Mouse (Mus musculus) adrenal gland, adult 18-20 months (tissue): ENCODE data around the gene Gjb5. TPM values are rescaled to one million over a fixed set of nuclear protein-coding genes. Genes with fewer than 3 reads are reported as not detected.
A peak's percentile ranks its signal among the peaks of the same experiment; 100 is the strongest.

ENCODE experiments used
- DNase-seq, 2 experiments: peaks; one replicate each; pipeline ENCODE4 v3.0.0; 2021 to 2022; ENCODE audit warnings: low spot score in 2 of 2
- total RNA-seq, 2 experiments: library from RNA; stranded (reverse); gene quantifications; 1 replicate in 1 of 2; 2 replicates in 1 of 2; pipeline ENCODE4 v1.2.3; 2021

The Gjb5 gene
- total RNA-seq, 2 experiments from 2014 or later = 0.17 TPM; not detected in 1

DNA sequence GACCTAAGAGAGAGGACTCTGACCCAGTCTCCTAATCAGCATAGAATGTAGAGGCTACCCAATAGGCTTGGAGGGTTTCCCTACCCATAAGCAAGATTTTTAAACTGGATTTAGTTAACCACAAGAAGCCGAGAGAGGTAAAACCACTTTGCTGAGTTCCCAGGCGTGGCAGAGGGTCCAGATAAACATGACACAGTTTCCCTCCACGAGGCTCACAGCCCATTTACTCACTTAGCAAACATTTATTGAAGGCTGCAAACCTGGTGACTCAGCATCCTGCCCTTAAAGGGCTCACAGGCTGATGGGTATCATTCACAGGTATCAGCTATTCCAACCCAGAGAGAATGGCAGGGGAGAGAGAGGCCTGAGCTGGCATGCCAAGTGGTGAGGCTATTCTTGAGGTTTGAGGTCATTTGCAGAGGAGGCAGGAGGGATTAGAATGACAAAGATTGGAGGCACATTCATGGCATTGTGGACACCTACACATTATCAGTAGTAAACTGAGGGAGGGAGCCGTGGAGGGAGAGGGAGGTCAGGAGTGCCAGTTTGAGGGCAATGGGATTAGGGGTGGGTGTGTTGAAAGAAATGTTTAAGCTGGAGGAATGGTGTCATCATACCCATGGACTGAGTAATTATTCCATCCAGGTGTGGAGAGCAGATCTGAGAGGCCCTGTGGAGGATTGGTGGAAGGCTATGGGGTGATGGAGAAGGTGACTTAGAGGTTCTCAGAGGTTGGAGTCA is 8.3 kb downstream of the Gjb5 start:
- no peak for DNase-seq

DNA sequence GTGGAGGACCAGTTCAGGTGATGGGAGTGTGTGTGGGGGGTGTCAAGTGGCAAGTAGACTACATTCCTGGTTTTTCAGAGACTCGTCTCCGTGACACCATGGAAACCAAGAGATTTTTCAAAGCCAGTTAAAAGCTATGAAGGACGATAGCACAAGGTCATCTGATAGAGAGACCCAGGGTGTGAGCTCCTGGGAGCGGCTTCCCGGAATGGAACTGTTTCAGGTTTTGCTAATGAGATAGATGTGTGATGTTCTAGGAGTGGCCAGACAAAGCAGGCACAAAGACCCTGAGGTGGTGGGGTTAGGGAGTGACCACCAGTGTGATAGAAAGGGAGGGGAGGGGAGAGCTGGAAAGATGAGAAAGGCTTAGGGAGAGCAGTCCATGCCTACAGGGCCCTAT is 13.0 kb downstream of the Gjb5 start:
- no peak for DNase-seq

GRCm38 (mm10) chr4:127341372-127341771 is 16.6 kb downstream of the Gjb5 start:
- DNase-seq = no peak

DNA sequence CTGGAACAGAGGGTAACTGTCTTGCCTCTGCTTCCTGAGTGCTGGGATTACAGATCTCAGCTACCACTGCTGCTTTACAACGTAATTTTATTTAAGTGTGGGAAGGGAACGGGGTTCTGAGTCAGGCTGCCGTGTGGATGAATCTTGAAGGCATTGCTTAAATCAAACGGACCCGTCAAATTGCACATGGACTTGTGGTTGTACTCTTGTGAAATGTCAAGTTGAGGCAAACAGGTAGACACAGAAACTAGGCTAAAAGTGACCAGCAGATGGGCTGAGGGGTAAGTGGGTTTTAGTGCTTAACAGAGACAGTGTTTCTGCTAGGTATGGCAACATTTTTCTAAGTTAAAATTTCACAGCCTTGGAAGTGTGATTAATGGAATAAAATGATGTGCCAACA is 20.3 kb downstream of the Gjb5 start:
- DNase-seq = no peak

- DNase-seq = no peak
These were observed 23.0 kb downstream of the Gjb5 start for GRCm38 (mm10) chr4:127334870-127335504.

DNA sequence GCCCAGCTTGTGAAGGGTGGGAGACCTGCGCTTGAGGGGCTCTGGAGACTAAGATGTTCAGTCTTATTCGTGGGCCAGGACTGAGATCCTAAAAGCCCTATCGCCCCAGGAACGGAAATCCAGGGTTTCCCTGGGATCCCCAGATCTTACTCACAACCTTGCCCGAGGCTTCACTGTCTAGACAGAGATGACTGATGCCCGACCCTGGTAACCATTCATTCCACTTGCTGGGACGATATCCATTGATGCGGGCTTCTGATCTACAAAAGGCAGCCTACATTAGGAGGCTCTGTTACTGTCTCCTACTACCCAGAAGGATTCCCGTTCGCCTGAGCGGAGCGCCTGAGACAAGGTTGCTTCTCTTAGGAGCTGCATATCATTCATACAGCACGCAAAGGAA is 26.8 kb downstream of the Gjb5 start:
- DNase-seq = no peak

DNA sequence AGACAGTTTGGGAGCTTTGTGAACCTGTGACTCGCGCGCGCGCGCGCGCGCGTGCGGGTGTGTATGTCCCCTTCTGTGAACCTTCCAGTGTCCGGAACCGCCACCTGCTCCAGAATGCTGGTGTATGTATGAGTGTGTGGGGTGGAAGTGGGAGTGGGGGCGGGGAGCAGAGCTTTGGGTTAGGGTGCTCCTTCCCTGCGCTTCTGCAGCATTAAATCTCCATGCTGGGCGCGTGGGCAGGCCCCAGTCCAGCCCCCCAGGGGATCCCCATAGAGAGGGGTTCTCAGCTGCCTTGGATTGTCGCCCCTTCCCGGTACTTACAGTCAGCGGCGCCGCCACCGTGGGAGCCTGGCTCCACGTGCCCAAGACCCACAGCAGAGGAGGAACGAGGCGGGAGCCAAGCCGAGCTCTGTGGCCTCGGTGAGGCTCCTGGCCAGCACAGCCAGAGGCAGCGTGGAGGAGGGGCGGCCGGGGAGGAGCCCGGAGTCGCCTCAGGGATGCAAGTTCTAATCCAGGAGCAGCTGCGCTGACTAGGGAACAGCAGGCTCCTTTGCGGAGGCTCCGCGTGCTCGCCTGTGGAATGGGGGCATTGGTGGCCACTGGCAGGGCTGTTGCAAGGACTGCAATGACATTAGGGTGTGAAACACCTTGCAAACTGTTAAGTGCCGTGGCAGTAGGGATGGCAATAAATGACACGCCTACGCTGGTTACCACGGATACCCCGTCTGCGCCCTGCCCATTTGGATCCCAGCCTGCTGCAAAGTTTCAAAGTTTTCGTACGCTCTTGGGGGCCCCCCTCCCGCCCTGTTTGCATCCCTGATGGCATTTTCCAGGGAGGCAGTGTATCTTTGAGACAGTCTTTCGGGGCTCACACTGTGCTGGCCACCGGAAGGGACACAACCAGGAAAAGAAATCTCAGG is 27.5 kb downstream of the Gjb5 start, which contains the start of gene Gjb3:
Gene Gjb3, minus strand, starts transcription at position 664 of the 920 bp plus-strand sequence.
- DNase-seq = no peak

- DNase-seq = no peak
These were observed 28.2 kb downstream of the Gjb5 start for GRCm38 (mm10) chr4:127329751-127330150.

- no peak for DNase-seq
These were observed 28.9 kb downstream of the Gjb5 start for GRCm38 (mm10) chr4:127329046-127329445.

- no peak for DNase-seq
These were observed 29.6 kb downstream of the Gjb5 start for GRCm38 (mm10) chr4:127328378-127328777.

DNA sequence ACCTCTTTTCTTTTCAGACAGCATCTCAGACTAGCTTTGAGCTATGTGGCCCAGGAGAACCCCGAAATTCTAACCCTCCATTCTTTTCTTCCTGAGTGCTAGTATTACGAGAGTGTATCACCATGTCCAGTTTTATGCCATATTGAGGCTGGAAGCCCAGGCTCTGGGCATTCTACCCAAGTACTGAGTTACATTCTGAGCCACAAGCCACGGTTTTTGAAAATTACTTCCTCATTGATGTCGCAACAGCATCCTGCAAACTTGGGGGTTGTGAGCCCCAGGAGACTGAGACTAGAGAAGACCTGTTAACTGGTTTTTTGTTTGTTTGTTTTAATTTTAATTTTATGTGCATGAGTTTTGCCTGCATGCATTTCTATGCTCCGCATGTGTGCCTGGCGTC is 30.2 kb downstream of the Gjb5 start:
- DNase-seq = no peak

DNA sequence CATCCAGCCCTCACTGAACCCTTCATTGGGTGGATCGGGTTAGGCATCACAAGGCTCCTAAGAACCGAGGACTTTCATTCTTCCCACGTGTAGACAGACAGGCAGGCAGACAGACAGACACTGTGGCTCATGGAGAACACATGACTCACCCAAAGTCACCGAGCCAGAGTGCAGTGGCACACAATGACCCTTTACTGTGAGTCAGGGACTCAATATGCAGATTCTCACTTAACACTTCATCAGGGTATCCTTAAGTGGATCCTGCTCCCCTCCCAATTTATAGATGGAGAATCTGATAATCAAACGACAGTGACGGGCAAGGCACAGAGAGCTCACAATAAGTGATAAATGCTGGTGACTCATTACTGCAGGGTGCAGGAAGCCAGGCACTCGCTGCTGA is 30.7 kb downstream of the Gjb5 start:
- DNase-seq = no peak

GRCm38 (mm10) chr4:127325276-127325675 is 32.7 kb downstream of the Gjb5 start:
- DNase-seq = no peak

DNA sequence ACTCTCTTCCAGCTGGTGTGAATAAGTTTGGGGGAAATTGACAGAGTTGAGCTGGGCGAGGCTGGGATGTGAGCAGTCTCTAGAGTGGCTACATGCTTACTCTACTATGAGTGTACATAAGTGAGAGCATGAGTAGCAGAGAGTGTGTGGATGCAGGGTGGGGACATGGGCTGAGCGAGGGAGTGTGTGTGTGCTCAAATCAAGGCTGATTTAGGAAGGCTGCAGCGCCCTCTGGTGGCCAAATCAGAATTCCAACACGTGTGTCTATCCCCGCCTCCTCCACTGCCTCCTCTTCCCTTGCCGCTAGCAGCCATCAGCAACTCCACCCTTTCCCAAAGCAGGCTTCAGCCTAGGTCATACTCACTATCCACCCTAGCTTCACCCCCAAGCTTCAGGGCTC is 33.2 kb downstream of the Gjb5 start:
- peak; percentile 70 to 80 for DNase-seq

DNA sequence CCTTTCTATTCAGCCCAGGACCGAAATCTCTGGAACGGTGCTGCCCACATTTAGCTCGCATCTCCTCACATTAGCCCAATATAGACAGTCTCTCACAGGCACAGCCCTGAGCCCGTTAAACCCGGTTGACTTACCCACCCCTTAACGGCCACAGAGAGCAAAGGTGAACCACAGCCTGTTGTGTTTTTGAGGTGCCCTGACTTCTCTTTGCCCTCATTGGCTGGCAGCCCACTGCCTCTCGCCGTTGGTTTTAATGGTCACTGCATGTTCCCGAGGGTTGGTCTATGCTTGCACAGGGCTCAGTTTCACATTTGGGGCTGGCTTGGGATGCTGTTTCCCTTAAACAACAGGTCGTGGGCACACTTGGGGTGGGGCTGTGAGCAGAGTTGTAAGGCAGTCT is 33.7 kb downstream of the Gjb5 start:
- DNase-seq = no peak

GRCm38 (mm10) chr4:127323651-127324050 is 34.3 kb downstream of the Gjb5 start:
- no peak for DNase-seq

DNA sequence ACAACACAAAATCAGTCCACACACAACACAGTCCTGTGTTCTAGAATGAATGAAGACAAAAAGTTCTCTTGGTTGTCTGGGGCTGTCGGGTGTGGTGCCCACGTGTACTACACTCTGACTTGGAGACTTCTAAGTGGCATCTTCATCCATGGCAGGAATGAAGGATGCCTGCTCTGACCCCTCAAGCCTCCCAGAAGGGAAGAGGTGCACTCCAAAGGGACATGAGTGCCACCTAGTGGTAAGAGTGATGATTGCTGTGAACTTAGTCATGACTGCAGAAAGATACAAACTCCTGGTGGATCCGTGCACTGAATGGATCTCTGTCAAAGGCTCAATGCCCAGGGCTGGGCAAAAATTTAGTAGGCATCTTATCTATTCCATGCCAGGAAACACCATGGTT is 38.4 kb downstream of the Gjb5 start:
- DNase-seq = peak; percentile 55 to 73

GRCm38 (mm10) chr4:127317143-127317542 is 40.8 kb downstream of the Gjb5 start:
- no peak for DNase-seq

- no peak for DNase-seq
These were observed 42.2 kb downstream of the Gjb5 start for GRCm38 (mm10) chr4:127315753-127316152.

GRCm38 (mm10) chr4:127314585-127314984 is 43.4 kb downstream of the Gjb5 start:
- no peak for DNase-seq

DNA sequence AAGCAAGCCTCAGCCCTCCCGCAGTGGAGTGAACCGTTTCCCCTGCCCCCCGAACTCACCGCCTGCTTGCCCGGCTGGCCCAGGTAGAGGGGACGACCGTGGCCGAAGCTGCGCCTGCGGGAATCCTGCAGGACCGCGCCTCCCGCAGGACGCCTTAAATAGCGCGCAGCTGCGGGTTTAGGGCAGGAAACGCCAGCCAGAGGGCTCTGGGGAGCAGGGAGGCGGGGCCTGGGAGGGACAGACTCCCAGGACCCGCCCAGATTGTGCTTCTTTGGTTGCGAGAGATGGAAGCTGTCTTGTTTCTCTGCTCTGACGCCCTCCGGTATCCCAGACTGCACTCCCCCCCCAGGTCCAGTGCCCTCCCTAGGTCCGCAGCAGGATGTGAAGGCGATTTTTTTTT is 44.1 kb downstream of the Gjb5 start, which contains the start of gene Gja4:
Gene Gja4, minus strand, starts transcription at position 179 of the 400 bp plus-strand sequence.
- peak; percentile 63 to 68 for DNase-seq

- DNase-seq = no peak
These were observed 45.6 kb downstream of the Gjb5 start for GRCm38 (mm10) chr4:127312349-127312748.
